17 mouse cellular contexts compared by ENCODE assay signal in genomic region chr13:5841418-5841817, GRCm38 (mm10). TPM values are rescaled to one million over a fixed set of nuclear protein-coding genes. Genes with fewer than 3 reads are reported as not detected.
DNase-seq lines count a peak whose midpoint lies in the region; ATAC-seq lines count a peak whose summit lies in the region.
"Had no signal": no experiment of that assay in that cellular context is flagged by ENCODE, and none has a peak within 500 bp of the region (broad histone marks: within the 10 kb centered on the region; RNA-seq: fewer than 3 reads in every experiment).

No protein-coding gene starts in this region.

- no peak overlapping the region for H3K4me3 ChIP-seq in kidney, embryonic 16.5 days (ENCODE audit: low read length)
- H3K4me3 ChIP-seq in brown adipose tissue, adult 24 weeks (ENCODE audit: insufficient read depth, low read depth, low read length) = no peak overlapping the region
- H3K4me3 ChIP-seq in lung, embryonic 16.5 days (ENCODE audit: low read length) = no peak overlapping the region
- H3K4me3 ChIP-seq: embryonic facial prominence, embryonic 15.5 days; forebrain, embryonic 13.5 days; hindbrain, embryonic 12.5 days; limb, embryonic 12.5 days; midbrain, embryonic 12.5 days had no signal

- H3K9ac ChIP-seq in kidney, embryonic 16.5 days (replicated peaks; ENCODE audit: low read length) = no peak overlapping the region
- no peak overlapping the region for H3K9ac ChIP-seq in lung, embryonic 16.5 days (ENCODE audit: low read length)
- H3K9ac ChIP-seq: embryonic facial prominence, embryonic 15.5 days; forebrain, embryonic 13.5 days; hindbrain, embryonic 12.5 days; limb, embryonic 12.5 days; liver, postnatal 0 days; midbrain, embryonic 12.5 days had no signal

- no peak overlapping the region for H3K27ac ChIP-seq in kidney, embryonic 16.5 days (ENCODE audit: low read length)
- H3K27ac ChIP-seq in brown adipose tissue, adult 24 weeks (replicated peaks; ENCODE audit: low read depth, low read length) = peak overlapping the region; percentile 26; the same call in 1 of the 2 replicates
- no peak overlapping the region; the same call in 1 of the 2 replicates for H3K27ac ChIP-seq in lung, embryonic 16.5 days (ENCODE audit: low read length)
- H3K27ac ChIP-seq: embryonic facial prominence, embryonic 15.5 days; forebrain, embryonic 13.5 days; hindbrain, embryonic 12.5 days; limb, embryonic 12.5 days; midbrain, embryonic 12.5 days had no signal

- no peak overlapping the region for H3K4me2 ChIP-seq in kidney, embryonic 16.5 days (replicated peaks; ENCODE audit: low read depth, low read length)
- H3K4me2 ChIP-seq in lung, embryonic 16.5 days (ENCODE audit: low read depth, low read length) = no peak overlapping the region
- H3K4me2 ChIP-seq: embryonic facial prominence, embryonic 15.5 days; forebrain, embryonic 13.5 days; hindbrain, embryonic 12.5 days; limb, embryonic 12.5 days; midbrain, embryonic 12.5 days had no signal

- H3K9me3 ChIP-seq in kidney, embryonic 16.5 days (ENCODE audit: low read length) = no peaks in the 10 kb centered on the region
- H3K9me3 ChIP-seq in lung, embryonic 16.5 days (ENCODE audit: control insufficient read depth, low read length) = no peaks in the 10 kb centered on the region
- H3K9me3 ChIP-seq: embryonic facial prominence, embryonic 15.5 days; forebrain, embryonic 13.5 days; hindbrain, embryonic 12.5 days; limb, embryonic 12.5 days; midbrain, embryonic 12.5 days had no signal

- ATAC-seq in kidney, embryonic 16.5 days (ENCODE audit: low FRiP score, low TSS enrichment) = no peak
- ATAC-seq in lung, embryonic 16.5 days (ENCODE audit: low read depth) = peak; percentile 72
- ATAC-seq: forebrain, embryonic 13.5 days; liver, postnatal 0 days had no signal

- 84% methylated on average over 6 of the region's 6 CpGs for WGBS in kidney, embryonic 16.5 days
- 59% methylated on average over 6 of the region's 6 CpGs for WGBS in lung, embryonic 16.5 days

- intact Hi-C loops in heart, postnatal 36 days (cut with DNase I) = no loop called here

- DNase-seq in heart, adult 11 months = peak; percentile 96
- DNase-seq in heart, postnatal 36 days = no peak
- peak; percentile 54 for DNase-seq in kidney, adult 9 months
- DNase-seq in natural killer cell, adult 2 months (ENCODE audit: low spot score in 2 of 2) = no peak
- DNase-seq in spleen, postnatal 14 days (ENCODE audit: low spot score in 2 of 2) = no peak
- DNase-seq: cerebellum, adult 2 months; gastrocnemius, postnatal 25 days; liver, postnatal 0 days; right cerebral cortex, postnatal 25 days had no signal

- H3K4me1 ChIP-seq in kidney, embryonic 16.5 days (ENCODE audit: insufficient read depth, low read length) = 0 out of 2 replicates have a peak, but pooled peaks cover 8% of the 10 kb centered on the region
- 0 out of 2 replicates have a peak, but pooled peaks cover 2% of the 10 kb centered on the region for H3K4me1 ChIP-seq in brown adipose tissue, adult 24 weeks (ENCODE audit: control insufficient read depth, insufficient read depth, insufficient read length, low read length)
- peaks cover 16% of the 10 kb centered on the region for H3K4me1 ChIP-seq in lung, embryonic 16.5 days (replicated peaks; ENCODE audit: control insufficient read depth, insufficient read depth, low read length)
- H3K4me1 ChIP-seq: embryonic facial prominence, embryonic 15.5 days; forebrain, embryonic 13.5 days; hindbrain, embryonic 12.5 days; limb, embryonic 12.5 days; midbrain, embryonic 12.5 days had no signal

- no peaks in the 10 kb centered on the region for H3K27me3 ChIP-seq in kidney, embryonic 16.5 days (ENCODE audit: insufficient read depth, low read length)
- H3K27me3 ChIP-seq in lung, embryonic 16.5 days (ENCODE audit: control insufficient read depth, insufficient read depth, low read depth, low read length) = no peaks in the 10 kb centered on the region
- H3K27me3 ChIP-seq: embryonic facial prominence, embryonic 15.5 days; forebrain, embryonic 13.5 days; hindbrain, embryonic 12.5 days; limb, embryonic 12.5 days; midbrain, embryonic 12.5 days had no signal

- no peaks in the 10 kb centered on the region for H3K36me3 ChIP-seq in kidney, embryonic 16.5 days (ENCODE audit: insufficient read depth, low read length)
- H3K36me3 ChIP-seq in lung, embryonic 16.5 days (ENCODE audit: control insufficient read depth, insufficient read depth, low read length) = no peaks in the 10 kb centered on the region
- H3K36me3 ChIP-seq: embryonic facial prominence, embryonic 15.5 days; hindbrain, embryonic 12.5 days; limb, embryonic 12.5 days; midbrain, embryonic 12.5 days had no signal

RNA-seq across cellular contexts. Expression of gene Klf6, which starts 19.9 kb away (rescaled TPM):
- total RNA-seq in heart, postnatal 36 days (2021) = 10 to 100 TPM; 52.0 to 65.6 TPM
- 57.3 and 65.4 TPM in 2 replicates for polyA plus RNA-seq in kidney, embryonic 16.5 days (2015; fragmentation: Nextera tagmentation; extraction: Ambion mirVana)
- 28.4 and 31.5 TPM in 2 replicates for polyA plus RNA-seq in brown adipose tissue, adult 24 weeks (2012; ENCODE audit: insufficient read depth, insufficient read length, missing spikeins)
- polyA plus RNA-seq in lung, embryonic 16.5 days (2015; fragmentation: Nextera tagmentation; extraction: Ambion mirVana) = 86.9 and 95.5 TPM in 2 replicates

Comparison
In these comparisons a context has a peak if more than half of its experiments do, and no peak if none do; other contexts are left out.
1. DNase-seq: peak in heart, adult 11 months (single experiment) and kidney, adult 9 months (single experiment); none in heart, postnatal 36 days (0 of 2), natural killer cell, adult 2 months (0 of 2) and spleen, postnatal 14 days (0 of 2).